Mouse (Mus musculus) spleen, postnatal 36 days (tissue): ENCODE results near the gene Dock8.

Experiments
- DNase-seq, 2 experiments: peaks; one replicate each; pipeline ENCODE4 v3.0.0; 2022; ENCODE audit warnings: low spot score in 2 of 2, mixed read lengths in 1 of 2

Dock8 gene

GRCm38 (mm10) chr19:25123031-25123430, 123.7 kb downstream of the Dock8 start:
- no peak for DNase-seq

- no peak for DNase-seq
Observed at GRCm38 (mm10) chr19:25123461-25123860, 124.1 kb downstream of the Dock8 start.

- no peak for DNase-seq
Observed at GRCm38 (mm10) chr19:25132322-25132721, 133.0 kb downstream of the Dock8 start.

GRCm38 (mm10) chr19:25133959-25134358, 134.6 kb downstream of the Dock8 start:
- no peak for DNase-seq

- DNase-seq, result no peak
Observed at GRCm38 (mm10) chr19:25136171-25136570, 136.8 kb downstream of the Dock8 start.

GRCm38 (mm10) chr19:25137907-25138820, 138.8 kb downstream of the Dock8 start:
- DNase-seq, result peak in 1 of 2 experiments; percentile 25

- no peak for DNase-seq
Observed at GRCm38 (mm10) chr19:25144110-25145028, 145.0 kb downstream of the Dock8 start.

GRCm38 (mm10) chr19:25145116-25145515, 145.8 kb downstream of the Dock8 start:
- no peak for DNase-seq

GRCm38 (mm10) chr19:25146122-25146521, 146.8 kb downstream of the Dock8 start:
- DNase-seq, result no peak

GRCm38 (mm10) chr19:25149788-25150187, 150.5 kb downstream of the Dock8 start:
- DNase-seq, result no peak

- DNase-seq, result no peak
Observed at GRCm38 (mm10) chr19:25154506-25155178, 155.3 kb downstream of the Dock8 start.

- DNase-seq, result no peak
Observed at GRCm38 (mm10) chr19:25155250-25155649, 155.9 kb downstream of the Dock8 start.

- DNase-seq, result no peak
Observed at GRCm38 (mm10) chr19:25155709-25156108, 156.4 kb downstream of the Dock8 start.

GRCm38 (mm10) chr19:25162270-25162669, 162.9 kb downstream of the Dock8 start:
- DNase-seq, result no peak

GRCm38 (mm10) chr19:25163426-25163825, 164.1 kb downstream of the Dock8 start:
- no peak for DNase-seq

GRCm38 (mm10) chr19:25166412-25166811, 167.1 kb downstream of the Dock8 start:
- no peak for DNase-seq

GRCm38 (mm10) chr19:25171395-25171794, 172.1 kb downstream of the Dock8 start:
- no peak for DNase-seq

- DNase-seq, result no peak
Observed at GRCm38 (mm10) chr19:25176746-25177145, 177.4 kb downstream of the Dock8 start.

- no peak for DNase-seq
Observed at GRCm38 (mm10) chr19:25180024-25180423, 180.7 kb downstream of the Dock8 start.

GRCm38 (mm10) chr19:25180547-25180946, 181.2 kb downstream of the Dock8 start:
- no peak for DNase-seq

- no peak for DNase-seq
Observed at GRCm38 (mm10) chr19:25184076-25184475, 184.7 kb downstream of the Dock8 start.

GRCm38 (mm10) chr19:25186316-25186715, 187.0 kb downstream of the Dock8 start:
- no peak for DNase-seq
